Mouse (Mus musculus) lung, postnatal 0 days (tissue): ENCODE measurements around the gene Npr1. TPM values are rescaled to one million over a fixed set of nuclear protein-coding genes. Genes with fewer than 3 reads are reported as not detected.

Experiments
- ATAC-seq: fragments of 200-750 bp; cut with Nextera tagmentation; 2 replicates; pipeline ENCODE4 v1.8.0; 2017; ENCODE audit warnings: moderate library complexity
- DNase-seq: peaks from one replicate; pipeline ENCODE4 v3.0.0-alpha.2; 2016; ENCODE audit warnings: low spot score
- H3K27ac ChIP-seq: fragments of 300-500 bp; sonication (generic); 2 replicates; pipeline ENCODE4 v1.5.1; 2014; ENCODE audit warnings: antibody characterized with exemption, mild to moderate bottlenecking, low read length, mixed read lengths
- H3K27me3 ChIP-seq: fragments of 300-500 bp; sonication (generic); replicated peaks from 2 replicates; pipeline ENCODE4 v1.6.1; 2014; ENCODE audit warnings: low read length, mixed read lengths; ENCODE audit not compliant: insufficient read depth
- H3K36me3 ChIP-seq: fragments of 300-500 bp; sonication (generic); 2 replicates; pipeline ENCODE4 v1.6.1; 2014; ENCODE audit warnings: low read length, mixed read lengths; ENCODE audit not compliant: insufficient read depth
- H3K4me1 ChIP-seq: fragments of 300-500 bp; sonication (generic); 2 replicates; pipeline ENCODE4 v1.6.1; 2014; ENCODE audit warnings: antibody characterized with exemption, low read depth, low read length, mixed read lengths; ENCODE audit not compliant: insufficient read depth
- H3K4me2 ChIP-seq: fragments of 300-500 bp; sonication (generic); replicated peaks from 2 replicates; pipeline ENCODE4 v1.6.1; 2014; ENCODE audit warnings: low read depth, mild to moderate bottlenecking, low read length, moderate library complexity, mixed read lengths
- H3K4me3 ChIP-seq: fragments of 300-500 bp; sonication (generic); 2 replicates; pipeline ENCODE4 v1.5.1; 2014; ENCODE audit warnings: low read depth, low read length
- H3K9ac ChIP-seq: fragments of 300-500 bp; sonication (generic); replicated peaks from 2 replicates; pipeline ENCODE4 v1.6.1; 2014; ENCODE audit warnings: low read depth, mild to moderate bottlenecking
- H3K9me3 ChIP-seq: fragments of 300-500 bp; sonication (generic); 2 replicates; pipeline ENCODE4 v1.6.1; 2016; ENCODE audit warnings: low read length, mixed read lengths
- CTCF ChIP-seq: IDR thresholded peaks from 2 replicates; pipeline ENCODE4 v1.5.1; 2016; ENCODE audit warnings: antibody characterized with exemption, mild to moderate bottlenecking
- EP300 ChIP-seq: IDR thresholded peaks from 2 replicates; pipeline ENCODE4 v1.6.1; 2016; ENCODE audit warnings: antibody characterized with exemption, mild to moderate bottlenecking, control low read depth
- WGBS: fragments of 180-500 bp; shearing (Covaris S2); extraction: QIAGEN DNeasy Blood & Tissue Kit; methylation state at CpG from one replicate; pipeline ENCODE4 v1.1.7; 2014; 5-methylcytosine and 5-hydroxymethylcytosine counted together
- polyA plus RNA-seq: library from polyadenylated mRNA; unstranded; fragments of >200 nt; fragmentation: Nextera tagmentation; extraction: Ambion mirVana; gene quantifications from 2 replicates; pipeline ENCODE4 v1.2.1, GENCODE M21; 2015

Npr1 gene
- polyA plus RNA-seq, 1 experiment from 2014 or later: 30.0 TPM

DNA sequence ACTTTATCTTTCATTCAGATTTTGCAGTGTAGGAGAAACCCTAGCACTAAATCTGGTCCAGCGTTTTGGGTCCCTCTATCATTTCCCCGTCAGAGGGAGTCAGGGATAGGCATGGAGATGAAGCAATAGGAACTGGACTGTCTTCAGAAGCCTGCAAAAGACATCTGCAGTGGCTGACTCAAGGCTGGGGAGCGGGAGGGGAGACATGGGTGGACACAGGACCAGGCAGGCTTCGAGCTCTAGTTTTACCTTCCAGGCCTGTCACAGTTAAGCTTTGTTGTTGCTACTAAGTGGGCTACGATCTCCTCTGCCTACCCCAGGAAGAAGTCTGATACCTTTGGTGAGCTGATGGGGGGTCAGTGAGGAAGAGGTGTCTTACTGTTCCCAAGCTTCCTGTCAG, 46.6 kb upstream of the Npr1 start:
- Histone ChIP-seq H3K4me1 (peaks cover 22% of the 10 kb centered on the region; the same call in 1 of the 2 replicates), H3K9me3 (no peaks in the 10 kb centered on the region), H3K4me3 (no peak overlapping the region), H3K27me3 (no peaks in the 10 kb centered on the region), H3K27ac (no peak overlapping the region), H3K4me2 (no peak overlapping the region), H3K9ac (no peak overlapping the region), H3K36me3 (no peaks in the 10 kb centered on the region)
- ATAC-seq: no peak
- 79% methylated on average over 5 of the region's 5 CpGs for WGBS
- no peak for DNase-seq
- TF ChIP-seq EP300 (no peak), CTCF (no peak)

DNA sequence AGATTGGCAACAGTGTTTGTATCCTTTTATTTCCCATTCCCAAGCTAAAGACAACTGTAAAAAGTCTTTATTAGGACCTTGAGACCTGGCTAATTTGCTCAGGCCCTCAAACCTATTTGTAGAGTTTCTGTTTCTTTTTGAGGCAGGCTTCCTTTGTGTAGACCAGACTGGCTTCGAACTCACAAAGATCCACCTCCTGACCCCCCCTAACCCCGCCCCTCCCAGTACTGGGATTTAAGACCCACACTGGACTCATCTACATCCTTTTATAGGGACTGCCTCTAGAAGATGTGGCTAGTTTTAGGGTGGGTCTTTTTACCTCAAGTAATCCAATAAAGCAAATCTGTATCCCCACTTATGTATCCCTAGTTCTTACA, 44.1 kb upstream of the Npr1 start:
- Histone ChIP-seq H3K9ac (no peak overlapping the region), H3K4me3 (peak overlapping the region; percentile 94; the same call in 1 of the 2 replicates), H3K27me3 (no peaks in the 10 kb centered on the region), H3K27ac (peak overlapping the region; percentile 96), H3K9me3 (no peaks in the 10 kb centered on the region), H3K36me3 (peaks cover 14% of the 10 kb centered on the region; the same call in 1 of the 2 replicates), H3K4me1 (peaks cover 22% of the 10 kb centered on the region; the same call in 1 of the 2 replicates), H3K4me2 (peak overlapping the region; percentile 34)
- DNase-seq: no peak
- TF ChIP-seq CTCF (no peak), EP300 (no peak)
- WGBS: 14% methylated on average over 2 of the region's 2 CpGs
- ATAC-seq: no peak

DNA sequence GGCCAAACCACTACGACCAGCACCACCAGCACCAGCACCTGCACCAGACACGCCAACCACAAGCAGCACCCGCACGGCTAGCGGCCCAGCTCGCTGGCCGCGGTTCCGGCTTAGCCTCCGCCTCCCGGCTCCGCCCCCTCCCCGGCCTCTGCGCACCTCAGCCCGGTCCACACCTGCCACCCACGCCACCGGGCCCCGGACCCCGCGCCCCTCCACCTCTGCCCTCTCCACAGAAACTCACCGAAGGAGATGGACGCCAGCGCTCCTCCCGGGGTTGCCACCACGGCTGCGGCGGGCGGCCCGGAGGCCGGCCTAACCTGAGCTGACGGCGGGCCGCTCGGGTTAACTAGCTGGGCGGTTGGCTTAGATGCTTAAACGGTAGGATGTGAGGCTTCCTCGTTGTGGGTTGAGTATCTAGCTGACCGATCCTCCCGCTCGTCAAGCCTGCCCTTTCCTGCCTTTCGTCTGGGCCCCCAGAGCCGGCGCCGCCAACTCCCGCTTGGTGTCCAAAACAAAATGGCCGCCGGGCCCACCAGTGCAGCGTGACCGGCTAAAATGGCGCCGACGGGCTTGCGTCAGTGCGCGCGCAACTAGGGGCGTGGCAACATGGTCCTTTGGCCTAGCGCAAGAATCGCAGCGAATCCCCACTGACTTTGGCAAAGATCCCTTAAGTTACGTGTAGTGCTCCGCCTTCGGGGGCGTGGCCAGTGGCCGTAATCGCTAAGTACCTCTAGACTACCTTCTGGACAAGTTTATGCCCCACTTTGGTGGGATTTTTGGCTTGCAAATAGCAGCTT, 43.5 kb upstream of the Npr1 start, which contains the start of gene Chtop:
TSS of gene Chtop (minus strand) at position 549 of the 797 bp plus-strand sequence.
- peak within 1 kb of the TSS; percentile 56 for H3K4me2 ChIP-seq
- no peaks in the 10 kb centered on the region for H3K9me3 ChIP-seq
- peak within 1 kb of the TSS; percentile 94 for H3K4me3 ChIP-seq
- TF ChIP-seq EP300 (0 out of 2 replicates have a peak, but pooled peaks have one; percentile 26), CTCF (no peak)
- ATAC-seq (peak; percentile 91), DNase-seq (peak; percentile 99)
- H3K27me3 ChIP-seq: no peaks in the 10 kb centered on the region
- H3K27ac ChIP-seq: peak within 1 kb of the TSS; percentile 96
- WGBS: 0% methylated on average over 57 of the region's 66 CpGs
- H3K36me3 ChIP-seq: peaks cover 14% of the 10 kb centered on the region; the same call in 1 of the 2 replicates
- peak within 1 kb of the TSS; percentile 99 for H3K9ac ChIP-seq
- peaks cover 22% of the 10 kb centered on the region; the same call in 1 of the 2 replicates for H3K4me1 ChIP-seq

DNA sequence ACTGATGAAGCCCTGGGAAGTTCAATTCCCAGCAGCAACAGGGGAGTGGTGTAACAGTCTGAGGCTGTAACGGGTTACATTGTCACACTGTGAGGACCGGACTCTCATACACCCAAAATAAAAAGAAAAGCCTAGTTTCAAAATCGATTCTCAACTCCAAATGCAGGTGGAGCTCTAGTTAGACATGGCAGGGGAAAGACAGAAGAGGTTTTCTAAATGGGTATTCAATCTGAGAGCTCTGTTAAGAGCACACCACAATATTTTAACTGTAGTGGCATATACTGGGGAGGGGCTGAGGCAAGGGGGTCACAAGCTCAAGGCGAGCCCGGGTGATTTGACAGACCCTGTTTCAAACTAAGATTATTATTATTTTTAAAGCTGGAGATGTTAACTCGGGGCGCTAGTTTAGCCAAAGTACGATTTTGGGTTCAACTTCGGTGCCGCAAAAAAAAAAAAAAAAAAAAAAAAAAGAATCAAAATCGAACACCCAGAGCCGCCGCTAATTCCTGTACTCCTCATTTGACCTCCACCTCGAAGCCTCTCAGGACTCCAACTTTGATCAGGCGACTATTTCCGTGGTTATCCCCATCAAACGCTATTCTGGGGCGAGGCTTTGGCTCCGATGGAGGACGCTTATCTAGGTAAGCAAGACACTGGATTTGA, 42.8 kb upstream of the Npr1 start:
- peak; percentile 9; the same call in 1 of the 2 replicates for TF ChIP-seq CTCF
- no peak for TF ChIP-seq EP300
- no peaks in the 10 kb centered on the region for H3K27me3 ChIP-seq
- peaks cover 17% of the 10 kb centered on the region for H3K36me3 ChIP-seq
- H3K4me3 ChIP-seq: peak overlapping the region; percentile 94
- peak overlapping the region; percentile 99 for H3K9ac ChIP-seq
- H3K9me3 ChIP-seq: no peaks in the 10 kb centered on the region
- DNase-seq: no peak
- H3K4me2 ChIP-seq: peak overlapping the region; percentile 56
- H3K27ac ChIP-seq: peak overlapping the region; percentile 96
- WGBS: 3% methylated on average over 20 of the region's 20 CpGs
- ATAC-seq: no peak
- peaks cover 16% of the 10 kb centered on the region; the same call in 1 of the 2 replicates for H3K4me1 ChIP-seq

DNA sequence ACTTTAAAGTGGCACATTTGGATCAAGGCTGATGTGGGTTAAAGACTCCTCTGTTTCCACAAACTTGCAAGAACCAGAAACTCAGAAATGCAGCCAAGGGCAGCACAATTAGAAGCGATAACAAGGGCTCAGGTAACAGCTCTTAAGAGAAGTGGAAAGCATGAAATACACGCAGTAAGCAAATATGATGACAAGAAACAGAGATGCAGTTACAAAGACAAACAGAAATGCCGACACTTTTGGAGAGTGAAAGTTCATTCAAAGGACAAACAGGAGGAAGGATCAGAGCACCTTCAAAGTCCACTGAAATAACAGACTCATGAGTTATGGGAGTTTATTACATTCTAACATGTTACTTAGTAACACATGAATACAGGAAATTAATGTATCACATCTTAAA, 40.7 kb upstream of the Npr1 start:
- H3K9me3 ChIP-seq: no peaks in the 10 kb centered on the region
- DNase-seq: peak; percentile 69
- no peak overlapping the region for H3K4me3 ChIP-seq
- TF ChIP-seq CTCF (no peak), EP300 (peak; percentile 39; the same call in 1 of the 2 replicates)
- no peak overlapping the region for H3K9ac ChIP-seq
- H3K36me3 ChIP-seq: peaks cover 32% of the 10 kb centered on the region
- H3K4me1 ChIP-seq: peaks cover 16% of the 10 kb centered on the region; the same call in 1 of the 2 replicates
- no peak overlapping the region for H3K4me2 ChIP-seq
- WGBS: 49% methylated on average over 3 of the region's 3 CpGs
- no peak for ATAC-seq
- no peak overlapping the region for H3K27ac ChIP-seq
- no peaks in the 10 kb centered on the region for H3K27me3 ChIP-seq

DNA sequence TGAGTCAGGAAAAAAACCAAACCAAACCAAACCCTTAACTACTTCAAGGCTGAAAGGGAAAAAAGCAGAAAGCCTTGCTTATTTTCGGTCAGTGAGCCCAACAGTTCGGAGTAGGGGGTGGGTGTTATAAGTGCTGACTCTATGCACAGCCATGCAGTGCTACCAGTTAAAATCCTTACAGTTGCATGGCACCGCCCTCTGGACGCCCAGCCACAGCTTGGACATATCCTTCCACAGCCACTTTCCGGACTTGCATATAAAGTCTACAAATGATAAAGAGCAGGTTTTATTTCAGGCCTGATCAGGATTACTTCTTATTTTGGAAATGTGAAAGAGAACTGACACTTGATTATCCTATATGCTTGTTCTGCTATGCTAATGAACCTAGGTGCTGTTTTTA, 39.5 kb upstream of the Npr1 start:
- no peak overlapping the region for H3K9ac ChIP-seq
- no peaks in the 10 kb centered on the region for H3K27me3 ChIP-seq
- H3K36me3 ChIP-seq: peaks cover 34% of the 10 kb centered on the region
- peaks cover 16% of the 10 kb centered on the region; the same call in 1 of the 2 replicates for H3K4me1 ChIP-seq
- H3K27ac ChIP-seq: no peak overlapping the region
- no peak overlapping the region for H3K4me3 ChIP-seq
- peak; percentile 81 for DNase-seq
- WGBS: 75% methylated on average over 5 of the region's 5 CpGs
- TF ChIP-seq EP300: no peak
- no peak for TF ChIP-seq CTCF
- peak; percentile 43 for ATAC-seq
- no peak overlapping the region for H3K4me2 ChIP-seq
- no peaks in the 10 kb centered on the region for H3K9me3 ChIP-seq
